8 mouse cellular contexts compared by ENCODE assay signal in the genomic region with DNA sequence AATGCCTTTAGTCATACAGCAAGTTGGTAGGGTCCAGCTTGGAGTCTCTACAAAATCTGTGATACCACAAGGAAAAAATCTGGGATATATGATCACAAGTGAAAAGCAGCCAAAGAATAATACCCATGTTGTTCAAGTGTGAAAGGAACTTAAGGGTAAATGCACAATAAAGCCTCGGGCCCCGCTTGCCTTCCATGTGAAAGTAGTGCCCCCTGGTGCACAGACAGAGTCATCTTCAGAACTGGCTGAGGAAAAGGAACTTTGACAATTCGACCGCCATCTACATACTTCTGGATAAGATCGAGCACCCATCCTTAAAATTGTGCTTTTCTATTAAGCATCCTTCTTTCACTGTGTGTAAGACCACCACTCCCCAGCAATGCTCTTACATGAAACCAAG. TPM values are rescaled to one million over a fixed set of nuclear protein-coding genes. Genes with fewer than 3 reads are reported as not detected.
DNase-seq lines count a peak whose midpoint lies in the region; ATAC-seq and TF ChIP-seq lines count a peak whose summit lies in the region.

No protein-coding gene starts in this region.

- DNase-seq in embryo, embryonic 10 days (ENCODE audit: low spot score): peak; percentile 61
- no peak for DNase-seq in embryo, embryonic 9.5 days (ENCODE audit: extremely low spot score)
- peak; percentile 30 for DNase-seq in ovary, postnatal 14 days (ENCODE audit: low spot score)
- DNase-seq in ovary, adult 18-20 months (ENCODE audit: low spot score): no peak
- DNase-seq in brain, embryonic 14.5 days (ENCODE audit: low read depth): peak; percentile 76
- peak; percentile 73 for DNase-seq in heart, postnatal 4 days
- DNase-seq in thymus, postnatal 36 days: peak; percentile 26 to 36

- peaks cover 33% of the 10 kb centered on the region for H3K4me1 ChIP-seq in lung, embryonic 15.5 days

- H3K9ac ChIP-seq in lung, embryonic 15.5 days: no peak overlapping the region

- H3K4me3 ChIP-seq in lung, embryonic 15.5 days: no peak overlapping the region

- 58% methylated on average over 5 of the region's 5 CpGs for WGBS in lung, embryonic 15.5 days

- TF ChIP-seq CTCF in brain, embryonic 14.5 days (IDR thresholded peaks at IDR 0.05; ENCODE audit: borderline replicate concordance, extremely low read depth, insufficient read depth, insufficient read length): peak; percentile 59

- no peak for TF ChIP-seq POLR2A in brain, embryonic 14.5 days (IDR thresholded peaks at IDR 0.05; ENCODE audit: borderline replicate concordance, extremely low read depth, insufficient read depth, insufficient read length, poor library complexity, severe bottlenecking)

- H3K36me3 ChIP-seq in lung, embryonic 15.5 days: no peaks in the 10 kb centered on the region

- peak overlapping the region; percentile 94; the same call in 1 of the 2 replicates for H3K27ac ChIP-seq in lung, embryonic 15.5 days

- H3K9me3 ChIP-seq in lung, embryonic 15.5 days: no peaks in the 10 kb centered on the region

- no peak for ATAC-seq in lung, embryonic 15.5 days (ENCODE audit: borderline replicate concordance, extremely low read depth, low FRiP score, low TSS enrichment)

- no peak overlapping the region for H3K4me2 ChIP-seq in lung, embryonic 15.5 days

- H3K27me3 ChIP-seq in lung, embryonic 15.5 days: no peaks in the 10 kb centered on the region

RNA-seq across cellular contexts. Expression of a gene that starts 11.6 kb away (rescaled TPM):
- polyA plus RNA-seq in brain, embryonic 14.5 days (2012; rRNA removed): 0.38 and 0.42 TPM in 2 replicates
- under 1 TPM; 0.25 to 0.33 TPM for total RNA-seq in heart, postnatal 4 days (2021)
- 2.2 and 3.3 TPM in 2 replicates for polyA plus RNA-seq in lung, embryonic 15.5 days (2015; fragmentation: Nextera tagmentation; extraction: Ambion mirVana)

Comparison
In these comparisons a context has a peak if more than half of its experiments do, and no peak if none do; other contexts are left out.
1. DNase-seq: peak in embryo, embryonic 10 days (single experiment), ovary, postnatal 14 days (single experiment), brain, embryonic 14.5 days (single experiment), heart, postnatal 4 days (single experiment) and thymus, postnatal 36 days (2 of 2); none in embryo, embryonic 9.5 days (single experiment) and ovary, adult 18-20 months (single experiment).